Mouse (Mus musculus) cerebellum, adult 11-12 months (tissue): ENCODE results near the gene Dmrt3.

Source experiments
- DNase-seq: peaks from one replicate; pipeline ENCODE4 v3.0.0; 2022

Gene Dmrt3

DNA sequence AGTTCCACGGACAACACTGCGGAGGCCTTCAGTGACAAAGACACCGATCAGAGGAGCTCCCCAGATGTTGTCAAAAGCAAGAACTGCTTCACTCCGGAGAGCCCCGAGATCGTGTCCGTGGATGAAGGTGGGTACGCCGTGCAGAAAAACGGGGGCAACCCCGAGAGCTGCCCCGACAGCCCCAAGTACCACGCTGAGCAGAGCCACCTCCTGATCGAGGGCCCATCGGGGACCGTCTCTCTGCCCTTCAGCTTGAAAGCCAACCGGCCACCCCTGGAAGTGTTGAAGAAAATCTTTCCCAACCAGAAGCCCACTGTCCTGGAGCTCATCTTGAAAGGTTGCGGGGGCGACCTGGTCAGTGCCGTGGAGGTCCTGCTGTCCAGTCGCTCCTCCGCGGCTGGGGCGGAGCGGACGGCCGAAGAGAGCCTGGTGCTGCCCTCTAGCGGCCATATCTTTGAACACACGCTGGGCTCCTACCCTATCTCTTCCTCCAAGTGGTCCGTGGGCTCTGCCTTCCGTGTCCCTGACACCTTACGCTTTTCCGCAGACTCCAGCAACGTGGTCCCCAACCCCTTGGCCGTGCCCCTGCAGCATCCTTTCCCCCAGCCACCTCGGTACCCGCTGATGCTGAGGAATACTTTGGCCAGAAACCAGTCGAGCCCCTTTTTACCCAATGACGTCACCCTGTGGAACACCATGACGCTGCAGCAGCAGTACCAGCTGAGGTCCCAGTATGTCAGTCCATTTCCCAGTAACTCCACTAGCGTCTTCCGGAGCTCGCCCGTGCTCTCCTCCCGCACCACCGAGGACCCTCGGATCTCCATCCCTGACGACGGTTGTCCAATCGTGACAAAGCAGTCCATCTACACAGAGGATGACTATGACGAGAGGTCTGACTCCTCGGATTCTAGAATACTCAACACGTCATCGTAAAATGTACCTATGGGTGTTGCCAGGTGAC, 12.5 kb downstream of the Dmrt3 start:
- DNase-seq = no peak

GRCm38 (mm10) chr19:25628490-25628889, 18.4 kb downstream of the Dmrt3 start:
- DNase-seq = peak; percentile 17

DNA sequence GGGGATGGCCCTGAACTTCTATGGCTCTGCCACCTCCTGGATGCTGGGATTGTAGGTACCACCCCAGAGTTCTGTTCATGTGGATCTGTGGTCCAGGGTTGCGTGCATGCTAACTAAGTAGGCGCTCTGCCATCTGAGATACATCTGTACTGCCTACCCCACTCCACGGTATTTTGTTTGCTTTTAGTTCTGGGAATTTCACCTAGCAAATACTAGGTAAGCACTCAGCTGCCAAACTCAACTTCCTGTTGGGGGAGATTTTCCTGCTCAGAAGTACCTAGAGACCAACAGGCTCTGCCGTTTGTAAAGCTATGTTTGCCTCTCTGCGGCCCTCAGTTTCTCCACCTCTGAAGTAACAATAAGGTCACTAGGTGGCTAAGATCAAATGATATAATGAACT, 25.0 kb downstream of the Dmrt3 start:
- DNase-seq = no peak

DNA sequence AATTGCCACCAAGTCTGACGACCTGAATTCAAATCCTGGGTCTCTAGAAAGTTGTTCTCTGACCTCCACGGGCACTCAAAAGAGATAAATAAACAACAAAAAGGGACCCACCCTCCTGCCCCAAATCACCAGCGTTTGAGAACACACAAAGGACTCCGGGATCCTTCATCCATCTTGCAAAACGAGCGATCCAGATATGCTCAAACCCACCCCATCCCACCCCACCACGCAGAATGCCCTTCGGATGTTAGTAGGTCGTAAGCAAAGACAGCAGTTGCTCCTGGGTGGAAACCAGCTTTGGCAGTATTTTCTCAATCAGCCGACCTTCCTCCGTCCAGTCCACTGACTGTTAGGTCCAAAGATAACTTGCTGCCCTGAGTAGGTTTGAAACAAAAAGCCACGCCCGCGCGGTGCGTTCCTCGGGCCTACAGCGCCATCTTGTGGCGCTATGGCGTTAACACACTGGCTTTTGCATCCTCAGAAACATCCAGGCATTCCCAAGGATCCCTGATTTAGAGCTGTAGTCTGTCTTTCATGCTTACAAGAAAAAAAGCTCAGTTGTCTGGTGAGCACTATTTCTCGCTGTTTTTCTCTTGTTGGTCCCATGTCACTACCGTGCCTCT, 25.6 kb downstream of the Dmrt3 start:
- peak; percentile 4 for DNase-seq

GRCm38 (mm10) chr19:25638766-25639361, 28.8 kb downstream of the Dmrt3 start:
- DNase-seq = no peak

- DNase-seq = no peak
Observed at GRCm38 (mm10) chr19:25641786-25642185, 31.7 kb downstream of the Dmrt3 start.

DNA sequence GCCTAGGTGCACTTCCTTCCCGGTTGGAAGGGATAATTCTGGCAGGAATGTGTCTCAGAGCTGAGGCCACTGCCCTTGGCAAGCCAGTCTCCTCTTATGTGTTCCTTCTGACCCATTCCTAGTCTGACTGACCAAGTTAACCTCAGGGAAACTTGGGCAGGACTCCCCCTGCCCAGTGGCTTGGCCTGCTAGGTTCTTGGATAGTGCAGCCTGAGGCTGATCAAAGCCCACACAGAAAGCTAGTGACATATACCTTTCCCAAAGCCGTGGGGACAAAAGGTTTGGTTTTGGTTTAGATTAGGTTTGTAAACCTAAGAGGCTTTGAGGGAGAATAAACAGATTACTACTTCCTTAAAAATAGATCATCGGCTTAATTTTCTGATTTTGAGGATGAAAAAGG, 37.0 kb downstream of the Dmrt3 start:
- DNase-seq = no peak

GRCm38 (mm10) chr19:25648701-25649100, 38.6 kb downstream of the Dmrt3 start:
- DNase-seq = no peak

DNA sequence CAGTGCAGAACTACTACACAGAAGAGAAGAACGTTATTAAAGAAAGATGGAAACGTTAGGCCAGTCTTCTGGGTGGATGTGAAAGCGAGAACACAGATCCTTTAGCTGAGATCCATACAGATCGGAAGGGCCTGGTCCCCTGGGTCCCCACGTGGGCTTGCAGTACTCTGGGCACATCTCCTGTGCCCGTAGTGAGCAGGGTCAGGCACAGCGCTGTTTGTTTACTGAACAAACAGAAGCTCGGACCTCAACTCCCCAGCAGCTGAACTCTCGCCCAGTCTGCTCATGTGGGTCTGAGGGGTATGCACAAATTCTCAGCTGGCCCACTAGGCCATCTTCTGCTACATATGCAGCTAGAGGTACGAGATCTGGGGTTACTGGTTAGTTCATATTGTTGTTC, 40.4 kb downstream of the Dmrt3 start:
- no peak for DNase-seq

GRCm38 (mm10) chr19:25652560-25652959, 42.5 kb downstream of the Dmrt3 start:
- DNase-seq = no peak

- DNase-seq = no peak
Observed at GRCm38 (mm10) chr19:25654034-25654749, 44.1 kb downstream of the Dmrt3 start.

GRCm38 (mm10) chr19:25665486-25666339, 55.6 kb downstream of the Dmrt3 start:
- DNase-seq = no peak

- DNase-seq = no peak
Observed at GRCm38 (mm10) chr19:25667836-25668235, 57.7 kb downstream of the Dmrt3 start.

- DNase-seq = no peak
Observed at GRCm38 (mm10) chr19:25669593-25670248, 59.6 kb downstream of the Dmrt3 start.

GRCm38 (mm10) chr19:25670571-25671285, 60.6 kb downstream of the Dmrt3 start:
- DNase-seq = no peak

DNA sequence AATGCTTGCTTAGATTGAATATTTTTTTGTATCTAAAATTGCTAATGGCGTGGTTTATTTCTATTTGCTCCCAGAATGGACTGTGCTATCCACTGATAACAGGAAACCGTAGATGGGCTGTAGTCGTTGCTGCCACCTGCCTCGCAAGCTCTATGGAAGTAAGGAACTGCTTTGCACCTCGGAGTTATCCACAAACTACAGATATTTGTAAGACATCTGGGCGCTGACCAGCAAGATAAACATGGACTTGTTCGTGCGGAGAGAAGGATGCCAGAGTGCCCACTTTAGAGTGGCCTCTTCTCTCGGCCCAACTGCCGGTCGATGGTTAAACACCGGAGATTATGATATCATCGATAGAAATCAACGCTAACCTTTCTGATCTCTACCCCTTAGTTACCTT, 61.6 kb downstream of the Dmrt3 start:
- no peak for DNase-seq

DNA sequence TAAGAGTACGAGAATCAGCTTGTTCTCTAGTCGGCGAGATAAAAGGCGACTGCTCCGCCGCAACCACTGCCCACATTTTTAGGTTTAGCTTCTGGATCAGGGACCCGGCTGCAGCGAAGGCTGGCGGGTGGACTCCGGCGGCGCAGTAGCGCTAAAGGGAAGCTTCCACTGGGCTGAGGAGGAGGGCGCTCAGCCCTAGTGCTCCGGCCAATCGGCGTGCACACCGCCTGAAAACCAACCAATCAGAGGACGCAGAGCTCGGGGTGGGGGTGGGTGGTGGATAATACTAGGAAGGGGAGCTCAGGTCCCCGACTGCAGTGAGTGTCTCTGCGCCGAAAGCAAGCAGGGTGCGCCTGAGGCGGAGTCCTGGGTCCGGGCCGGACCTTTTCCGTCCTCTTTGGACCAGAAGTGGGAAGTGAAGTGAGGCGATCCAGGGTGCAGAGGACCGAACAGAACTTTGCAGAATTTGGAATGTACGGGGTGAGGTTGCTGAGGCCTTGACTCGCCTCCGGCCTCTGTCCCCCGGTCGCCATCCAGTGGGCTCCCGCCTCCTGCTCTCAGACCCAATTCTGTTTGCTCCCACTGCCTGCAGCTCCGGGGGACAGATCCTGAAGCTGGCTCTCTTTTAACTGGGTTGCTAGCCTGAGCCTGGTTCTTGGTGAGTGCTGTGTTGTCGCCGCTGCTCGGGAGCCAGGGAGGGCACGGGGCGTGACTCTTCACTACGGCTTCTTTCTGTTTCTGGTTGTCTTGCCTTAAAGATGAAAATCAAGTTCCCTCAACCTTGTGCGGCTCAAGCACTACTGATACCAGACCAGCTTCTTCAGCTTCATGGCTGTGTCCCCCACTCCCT, 62.2 kb downstream of the Dmrt3 start, which contains the start of gene Dmrt2:
Dmrt2 (plus strand) TSS at position 311 of the 850 bp plus-strand sequence.
- peak; percentile 11 for DNase-seq
